Mouse (Mus musculus) spleen, adult 2 months (tissue): Measurements from ENCODE around the gene Crtap.
A peak's percentile ranks its signal among the peaks of the same experiment; 100 is the strongest.

Source experiments
- CTCF ChIP-seq: fragments of 200-500 bp; IDR thresholded peaks from 2 replicates; pipeline ENCODE4 v1.5.1; 2011; ENCODE audit warnings: mild to moderate bottlenecking, inconsistent platforms; ENCODE audit not compliant: insufficient read depth, insufficient read length, insufficient replicate concordance; ENCODE audit errors: extremely low read depth
- POLR2A ChIP-seq: fragments of 200-500 bp; IDR thresholded peaks from 2 replicates; pipeline ENCODE4 v1.6.1; 2011; ENCODE audit warnings: low read depth, low read length, inconsistent platforms

DNA sequence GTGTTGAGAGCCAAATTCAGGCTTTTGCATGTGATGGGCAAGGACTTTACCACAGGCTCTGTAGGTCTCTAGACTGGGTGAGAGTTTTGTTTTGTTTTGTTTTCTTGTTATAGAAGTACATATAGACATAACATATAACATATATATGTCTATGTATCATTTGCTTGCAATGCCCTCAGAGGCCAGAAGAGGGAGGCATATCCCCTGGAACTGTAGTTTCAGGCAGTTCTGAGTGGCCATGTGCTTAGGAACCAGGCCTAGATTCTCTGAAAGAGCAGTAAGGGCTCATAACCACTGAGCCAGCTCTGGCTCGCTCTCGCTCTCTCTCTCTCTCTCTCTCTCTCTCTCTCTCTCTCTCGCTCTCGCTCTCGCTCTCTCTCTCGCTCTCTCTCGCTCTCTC lies 27.7 kb upstream of the Crtap start:
- no peak for TF ChIP-seq POLR2A
- TF ChIP-seq CTCF = peak; percentile 19; the same call in 1 of the 2 replicates
